Mouse (Mus musculus) heart, postnatal 4 days (tissue): ENCODE results near the gene Ajm1. TPM values are rescaled to one million over a fixed set of nuclear protein-coding genes. Genes with fewer than 3 reads are reported as not detected.

Source experiments
- DNase-seq: peaks from one replicate; pipeline ENCODE4 v3.0.0; 2021
- total RNA-seq, 2 experiments: library from RNA; stranded (reverse); gene quantifications; 2 replicates each; pipeline ENCODE4 v1.2.3; 2021

Gene Ajm1
- total RNA-seq, 2 experiments from 2014 or later, result 0.14 to 0.41 TPM

DNA sequence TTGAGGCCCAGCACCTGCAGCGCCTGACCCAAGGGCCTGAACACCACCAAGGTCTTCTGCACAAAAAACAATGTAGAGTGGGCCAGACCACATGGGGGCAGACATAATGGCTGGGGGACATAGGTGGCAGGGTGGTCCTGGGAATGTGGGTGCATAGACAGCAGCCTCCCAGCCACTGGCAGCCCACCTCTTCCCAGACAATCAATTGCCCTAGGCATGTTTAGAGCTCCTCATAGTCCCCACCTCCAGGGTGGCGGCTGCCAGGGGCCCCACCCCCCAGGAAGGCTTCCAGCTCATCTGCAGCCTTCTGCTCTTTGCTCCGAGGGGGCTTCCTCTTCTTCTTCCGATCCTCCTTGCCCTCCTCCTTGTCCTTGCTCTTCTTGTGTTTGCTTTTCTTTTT, 2.0 kb upstream of the Ajm1 start:
- DNase-seq, result no peak

DNA sequence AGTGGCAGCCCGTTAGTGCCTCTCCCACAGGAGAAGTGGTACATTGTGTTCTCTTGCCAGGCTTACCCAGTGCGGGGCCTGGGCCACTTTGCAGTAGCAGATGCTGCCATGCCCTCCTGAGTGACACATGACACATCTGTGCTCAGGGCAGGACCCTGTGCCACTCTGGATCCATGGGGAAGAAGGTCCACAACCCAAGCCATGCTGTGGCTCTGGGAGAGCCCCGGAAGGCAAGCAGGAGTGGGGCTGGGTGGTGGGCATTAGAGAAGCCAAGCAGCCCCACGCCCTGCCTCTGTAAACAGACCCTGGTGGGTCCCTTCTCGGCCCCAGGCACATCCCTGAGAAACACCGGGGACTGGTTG, 1.5 kb upstream of the Ajm1 start:
- DNase-seq, result peak; percentile 14

DNA sequence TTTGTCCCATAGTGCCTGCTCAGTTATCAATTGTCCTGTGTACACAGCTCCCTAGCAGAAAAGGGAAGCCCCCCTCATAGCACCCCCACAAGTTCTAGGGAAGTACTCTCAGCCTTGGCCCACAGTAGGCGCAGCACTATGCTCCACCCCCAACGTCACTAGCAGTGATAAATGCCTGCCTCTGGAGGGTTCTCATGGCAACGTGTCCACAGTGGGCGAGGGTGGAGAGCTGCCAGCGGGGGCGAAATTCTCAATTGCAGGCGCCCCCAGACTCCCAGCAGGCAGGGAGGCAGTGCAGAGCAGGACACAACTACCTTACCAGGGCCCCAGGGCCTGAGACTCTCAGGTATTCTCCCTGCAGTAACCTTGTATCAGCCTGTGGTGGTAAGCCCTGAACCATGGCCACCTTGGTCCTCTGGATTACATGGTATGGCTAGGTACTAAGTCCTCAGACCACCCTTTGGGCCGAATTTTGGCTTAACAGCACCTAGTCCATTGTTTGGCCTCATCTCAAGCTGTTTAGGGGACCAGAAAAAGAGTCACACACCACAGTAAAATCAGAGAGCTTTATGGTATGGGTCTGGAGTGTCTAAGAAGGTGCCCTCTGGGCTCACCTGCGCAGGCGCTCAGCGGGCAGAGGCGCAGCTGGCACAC, 1.0 kb upstream of the Ajm1 start:
- DNase-seq, result peak; percentile 44

DNA sequence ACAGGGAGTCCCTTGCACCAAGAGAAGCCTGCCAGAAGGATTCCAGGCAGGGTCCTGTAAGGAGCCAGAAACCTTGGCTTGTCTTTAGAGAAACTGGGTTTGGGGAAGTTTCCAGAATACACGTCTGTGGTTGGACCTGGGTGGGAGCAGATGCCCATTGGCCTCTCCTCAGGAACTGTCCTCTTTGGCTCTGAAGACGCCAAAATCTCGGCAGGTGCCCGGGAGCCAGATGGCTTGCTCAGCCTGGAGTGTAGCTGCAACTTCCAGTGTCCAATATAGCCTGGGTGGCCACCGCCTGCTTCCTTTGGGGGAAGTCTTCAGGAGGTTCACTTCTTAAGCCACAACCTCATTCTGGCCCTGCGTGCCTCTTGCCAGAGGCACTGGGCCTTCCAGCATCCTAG, 344 bp upstream of the Ajm1 start:
- peak; percentile 19 for DNase-seq

DNA sequence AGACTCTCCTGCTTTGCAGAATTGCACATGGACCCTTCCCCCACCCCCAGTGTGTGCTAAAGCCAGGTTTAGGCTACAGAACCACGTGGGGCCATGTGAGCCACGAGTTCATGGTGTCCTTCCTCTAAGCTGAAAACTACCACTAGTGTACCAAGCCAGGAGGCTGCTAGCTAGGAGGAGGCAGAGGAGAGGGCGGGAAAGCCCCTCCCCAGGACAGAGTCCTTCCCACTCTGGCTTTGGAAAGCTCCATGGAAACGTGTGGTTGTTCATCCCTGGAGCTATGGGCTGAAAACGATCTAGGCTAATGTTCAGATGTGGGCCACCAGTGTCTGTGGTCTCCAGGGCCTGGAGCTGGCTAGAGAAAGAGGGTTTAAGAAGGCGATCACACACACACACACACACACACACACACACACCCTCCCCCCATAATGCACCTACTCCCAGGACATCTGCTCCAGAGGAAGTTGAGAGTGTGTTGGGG, 896 bp downstream of the Ajm1 start:
- no peak for DNase-seq

DNA sequence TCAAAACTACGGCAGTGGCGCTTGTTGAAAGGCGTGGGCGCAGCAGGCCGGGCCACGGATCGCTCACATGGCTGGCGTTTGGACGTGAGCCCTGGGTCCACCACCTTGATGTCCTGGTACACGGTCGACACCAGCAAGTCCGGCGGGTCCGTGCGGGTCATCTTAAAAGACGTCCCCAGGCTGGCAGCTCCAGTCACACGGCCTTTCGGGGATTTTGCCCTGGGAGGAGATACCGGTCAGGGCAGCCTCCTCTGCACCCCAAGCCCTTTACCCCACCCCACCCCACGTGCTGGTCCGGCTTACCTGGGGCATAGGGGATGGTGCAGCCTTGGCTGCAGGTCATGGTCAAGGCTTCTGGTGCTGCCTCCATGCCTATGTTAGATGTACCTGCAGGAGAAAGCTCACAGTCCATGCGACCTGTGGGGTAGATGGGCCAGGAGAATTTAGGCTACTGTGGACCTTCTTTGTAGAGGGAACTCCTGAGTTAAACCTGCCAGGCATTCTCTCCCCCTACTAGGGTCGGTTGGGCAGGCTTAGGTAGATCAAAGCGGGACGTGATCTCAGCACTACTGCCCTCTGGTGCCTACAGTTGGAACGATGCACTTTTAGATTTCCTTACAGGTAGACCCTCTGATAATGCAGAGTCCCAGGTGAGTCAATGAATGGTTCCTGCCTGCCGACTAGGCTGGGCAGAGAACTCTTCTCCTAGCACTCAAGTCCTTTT, 1.7 kb downstream of the Ajm1 start:
- peak; percentile 48 for DNase-seq

DNA sequence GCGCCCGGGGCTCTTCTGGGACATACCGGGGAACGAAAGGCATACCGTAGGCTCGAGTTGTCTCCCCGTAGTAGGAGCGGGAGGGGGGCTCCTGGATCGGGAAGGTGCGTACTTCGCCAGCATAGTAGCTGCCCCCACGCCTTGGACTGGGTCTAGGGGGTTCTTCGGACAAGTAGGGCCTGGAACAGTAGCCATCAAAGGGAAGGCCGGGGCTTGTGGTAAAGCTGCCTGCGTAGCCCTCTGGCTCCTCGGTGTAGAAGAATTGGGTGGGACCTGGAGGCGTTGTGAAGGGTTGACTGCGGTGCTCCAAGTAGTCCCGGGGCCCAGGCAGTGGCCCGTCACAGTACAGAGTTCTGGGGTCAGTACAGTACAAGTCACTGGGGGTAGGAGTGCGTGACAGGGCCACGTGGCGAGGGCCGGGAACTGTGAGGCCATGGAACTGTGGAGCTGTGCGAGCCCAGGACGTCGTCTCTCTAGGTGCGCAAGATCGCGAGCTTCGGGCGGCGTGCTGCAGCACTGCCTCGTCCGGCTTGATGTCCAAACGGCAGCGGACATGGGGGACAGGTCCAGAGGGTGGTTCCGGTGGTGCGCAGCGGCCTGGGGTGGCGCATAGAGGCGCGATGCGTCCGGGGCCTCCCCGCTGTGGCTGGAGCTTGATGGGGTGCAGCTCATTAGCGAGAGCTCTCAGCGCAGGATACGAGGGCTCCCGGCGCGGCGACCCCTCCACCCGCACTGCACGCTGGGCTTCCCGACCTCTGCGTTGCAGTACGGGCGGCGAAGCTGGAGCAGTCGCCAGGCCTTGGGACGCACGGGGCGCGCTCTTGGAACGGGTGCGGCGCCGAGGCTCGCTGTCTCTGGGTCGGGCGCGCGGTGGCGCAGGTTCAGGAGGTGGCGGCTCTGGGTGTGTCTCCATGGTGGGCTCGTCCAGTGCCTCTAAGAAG, 2.5 kb downstream of the Ajm1 start:
- peak; percentile 17 for DNase-seq

DNA sequence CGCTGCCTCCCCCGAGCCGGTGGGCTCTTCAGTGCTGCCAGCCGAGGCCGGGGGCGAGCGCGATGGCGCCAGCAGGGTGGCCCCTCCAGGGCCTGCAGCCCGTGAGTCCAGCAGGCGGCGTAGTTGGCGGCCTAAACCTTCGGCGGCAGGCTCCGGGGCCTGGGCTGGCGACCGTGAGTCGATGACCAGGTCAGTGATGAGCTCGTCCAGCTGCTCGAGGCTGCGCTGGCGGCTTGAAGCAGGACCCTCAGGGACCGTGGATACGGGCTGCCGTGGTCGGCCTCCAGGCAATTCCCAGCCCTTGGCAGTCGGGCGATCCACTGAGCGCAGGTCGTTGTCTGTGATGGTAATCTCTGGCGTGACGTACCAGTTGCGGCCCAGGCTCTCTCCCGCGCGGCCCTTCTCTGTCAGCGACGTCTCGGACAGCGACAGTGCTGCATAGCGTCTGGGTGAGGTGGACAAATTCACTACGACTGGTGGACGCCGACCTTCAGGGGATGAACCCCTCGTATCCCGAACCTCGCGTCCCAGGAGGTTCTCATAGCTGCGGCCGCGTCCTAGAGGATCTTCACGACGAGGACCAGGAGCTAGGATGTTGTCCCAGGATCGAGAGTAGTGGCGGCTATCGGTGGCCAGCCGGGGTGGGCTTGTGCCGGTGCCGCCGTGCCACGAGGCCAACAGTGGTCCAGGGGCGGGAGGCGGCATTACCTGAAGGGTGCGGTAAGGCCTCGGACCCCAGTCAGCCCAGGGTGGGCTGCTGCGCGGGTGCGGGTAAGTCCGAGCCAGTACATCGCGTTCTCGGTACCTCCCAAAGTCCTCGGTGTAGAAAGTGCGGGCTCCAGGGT, 3.4 kb downstream of the Ajm1 start:
- peak; percentile 42 for DNase-seq

DNA sequence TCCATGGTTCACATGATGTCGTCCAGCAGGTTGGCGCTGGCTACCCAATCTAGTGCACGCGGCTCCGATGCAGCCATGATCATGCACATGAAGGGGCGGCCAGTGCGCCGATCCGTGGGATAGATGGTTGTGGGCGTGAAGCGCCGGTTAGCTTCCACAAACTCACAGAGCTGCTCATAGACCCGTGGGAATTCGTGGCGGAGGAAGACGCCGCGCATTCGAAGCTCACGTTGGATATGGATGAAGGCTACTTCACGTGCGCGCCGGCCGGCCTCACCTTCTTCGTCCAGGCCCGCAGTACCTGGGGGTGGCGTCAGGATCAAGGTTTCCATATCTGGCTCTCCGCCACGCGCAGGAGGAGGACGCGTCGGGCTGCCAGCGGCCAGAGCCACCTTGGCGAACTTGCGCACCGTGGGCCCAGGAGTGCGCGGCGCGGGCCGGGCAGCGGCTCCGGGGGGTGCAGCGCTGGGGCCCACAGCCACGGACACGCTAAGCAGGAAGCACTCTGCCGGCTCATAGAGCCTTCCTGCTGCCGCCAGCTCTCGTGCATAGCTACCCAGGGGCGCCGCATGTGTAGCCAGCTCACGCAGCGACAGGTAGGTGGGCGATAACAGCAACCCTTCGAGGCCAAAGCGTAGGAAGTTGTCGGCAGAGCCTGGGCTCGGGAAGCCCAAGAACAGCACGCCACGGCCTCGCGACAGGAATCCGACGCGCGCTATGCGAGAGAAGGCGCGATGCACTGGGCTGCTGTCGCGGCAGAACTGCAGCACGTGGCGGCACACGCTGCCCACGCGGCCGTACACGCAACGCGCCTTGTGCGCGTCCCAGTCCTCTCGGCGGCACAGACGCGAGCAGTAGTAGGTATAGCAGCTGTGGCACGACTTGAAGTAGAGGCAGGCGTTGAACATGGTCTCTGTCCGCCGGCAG, 4.3 kb downstream of the Ajm1 start:
- DNase-seq, result no peak

DNA sequence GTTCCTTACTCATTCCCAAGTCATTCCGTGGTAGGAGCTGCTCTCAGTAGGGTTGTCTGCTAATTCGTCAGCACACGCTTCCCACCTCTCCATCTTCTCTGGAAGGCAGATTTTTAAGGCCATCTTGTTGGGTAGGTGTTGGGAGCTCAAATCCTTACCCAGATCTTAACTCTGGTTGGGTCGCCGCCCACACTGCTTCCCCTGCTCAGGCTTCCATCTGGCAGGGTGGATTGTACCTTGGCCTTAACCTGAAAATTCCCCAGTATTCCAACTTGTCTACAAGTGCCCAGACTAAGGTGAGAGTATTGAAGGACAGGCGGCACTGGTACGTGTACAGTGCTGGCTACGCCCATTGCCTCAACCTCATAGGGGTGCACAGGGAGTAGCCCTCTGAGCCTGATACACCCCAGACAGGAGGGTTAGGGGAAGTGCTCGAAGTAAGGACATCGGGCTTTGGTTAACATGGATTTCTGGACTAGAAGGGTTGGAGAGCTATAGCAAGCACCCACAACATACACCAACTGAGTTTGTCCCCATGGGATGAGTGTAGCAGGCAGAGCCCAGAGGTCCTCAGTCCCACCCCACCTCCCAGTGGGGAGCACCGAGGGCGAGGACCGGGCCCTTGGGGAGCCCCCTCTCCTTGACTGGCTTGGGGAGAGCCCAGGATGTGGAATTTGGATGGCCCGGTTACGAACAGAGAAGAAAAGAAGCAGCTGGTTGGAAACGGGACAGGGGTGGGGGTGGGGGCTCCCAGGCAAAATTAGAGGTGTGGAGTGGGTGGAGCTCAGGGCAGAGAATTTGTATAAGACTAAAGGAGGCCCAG, 5.3 kb downstream of the Ajm1 start:
- DNase-seq, result no peak

DNA sequence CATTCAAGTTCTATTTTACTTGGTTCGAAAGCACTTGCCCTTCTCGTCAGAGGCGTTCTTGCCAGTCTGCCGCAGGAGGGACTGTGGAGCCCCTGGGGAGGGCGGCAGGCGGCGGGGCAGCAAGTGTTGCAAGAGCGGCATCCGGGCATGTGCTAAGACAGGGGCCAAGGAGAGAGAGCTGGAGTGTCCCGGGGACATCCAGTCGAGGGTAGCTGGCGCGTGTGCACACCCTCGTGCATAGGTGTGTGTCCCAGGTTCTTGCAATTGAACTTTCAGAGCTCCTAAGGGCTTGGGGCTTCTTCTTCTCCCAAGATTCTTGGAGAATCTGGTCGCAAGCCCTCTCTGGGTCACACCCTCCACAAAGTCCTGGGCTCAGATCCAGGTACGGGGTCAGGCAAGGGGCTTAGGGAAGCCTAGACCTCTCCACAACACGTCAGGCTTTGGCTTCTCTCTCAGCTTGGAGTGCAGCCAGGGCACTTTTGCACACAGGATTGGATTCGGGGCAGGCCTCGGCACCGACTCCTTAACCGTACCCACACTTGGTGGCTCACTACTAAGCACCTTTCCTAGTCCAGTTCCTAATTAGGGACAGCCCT, 6.0 kb downstream of the Ajm1 start:
- peak; percentile 61 for DNase-seq

DNA sequence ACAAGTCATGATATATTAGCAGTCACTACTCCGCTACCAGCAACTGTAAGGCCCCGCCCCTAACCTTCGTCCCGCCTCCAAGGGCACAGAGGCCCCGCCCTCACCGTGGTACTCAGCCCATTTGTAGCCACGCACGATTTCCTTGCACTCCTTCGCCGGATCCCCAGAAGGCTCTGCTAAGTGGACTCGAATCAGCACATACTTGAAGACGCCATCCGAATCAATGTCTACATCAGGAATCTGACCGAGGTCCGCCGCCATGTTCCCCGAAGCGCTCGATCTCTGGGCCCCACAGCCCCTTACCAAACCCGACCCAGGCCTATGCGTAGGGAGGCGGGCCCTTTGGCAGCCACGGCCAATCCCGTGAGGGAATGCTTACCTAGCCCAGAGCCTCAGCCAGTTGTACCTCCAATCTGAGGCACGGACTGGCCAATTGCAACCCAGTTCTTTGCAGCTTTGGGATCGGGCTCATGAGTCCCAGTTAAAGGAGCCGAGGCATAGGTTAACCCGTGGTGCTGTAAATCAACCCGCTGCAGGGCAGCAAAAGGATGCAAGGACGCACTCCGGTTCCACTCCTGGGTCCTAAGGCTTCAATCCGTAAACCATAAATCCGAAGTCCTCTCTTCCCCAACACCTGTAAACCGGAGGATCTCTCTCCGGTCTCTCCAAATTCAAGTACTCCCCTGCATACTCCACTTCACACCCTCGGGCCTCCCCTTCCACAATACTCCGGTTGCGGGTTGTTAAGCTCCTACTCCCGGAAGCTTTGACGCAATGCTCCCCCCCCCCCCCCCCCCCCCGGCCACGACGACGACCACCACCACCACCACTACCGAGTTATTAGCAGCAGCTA, 6.8 kb downstream of the Ajm1 start, which contains the start of the genes Mamdc4 and Phpt1:
Gene Mamdc4, minus strand, starts transcription at position 267 of the 853 bp plus-strand sequence.
Gene Phpt1, minus strand, starts transcription at position 646 of the 853 bp plus-strand sequence.
- DNase-seq, result peak; percentile 96

DNA sequence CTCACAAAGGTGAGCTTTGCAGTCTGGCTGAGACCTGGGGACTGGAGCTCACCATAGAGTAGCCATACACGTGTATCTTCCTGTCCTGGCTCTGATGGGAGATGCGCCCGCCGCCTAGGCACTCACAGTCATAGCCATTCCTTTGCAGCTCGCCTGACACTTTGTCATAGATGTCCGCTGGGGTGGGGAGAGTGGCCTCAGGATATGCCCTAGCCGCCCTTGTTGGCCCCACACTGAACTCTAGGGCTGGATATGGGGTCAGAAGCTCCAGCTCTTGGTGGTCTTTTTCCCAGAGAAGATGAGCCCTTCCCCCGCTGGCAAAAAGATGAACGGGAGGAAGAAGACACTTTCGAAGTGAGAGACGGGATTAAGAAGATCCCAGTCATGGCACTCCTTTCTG, 7.4 kb downstream of the Ajm1 start:
- no peak for DNase-seq

DNA sequence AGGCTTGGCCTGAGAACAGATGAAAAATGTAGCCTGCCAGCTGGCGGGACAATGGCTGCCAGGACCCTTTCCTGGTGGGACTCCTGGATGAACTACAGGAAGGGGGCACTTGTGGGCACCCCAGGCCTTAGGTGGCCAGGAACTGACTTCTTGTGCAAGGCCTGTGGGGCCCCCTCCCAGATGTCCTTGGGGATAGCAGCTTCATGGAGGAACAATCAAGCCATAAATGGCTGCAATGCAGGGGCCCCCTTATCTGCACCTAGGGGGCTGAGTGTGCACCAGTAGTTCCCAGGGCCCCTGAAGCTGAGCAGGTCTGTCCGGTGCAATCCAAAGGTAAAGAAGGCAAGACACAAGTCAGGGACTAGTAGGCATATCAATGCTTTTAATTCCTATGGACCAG, 8.5 kb downstream of the Ajm1 start:
- DNase-seq, result no peak

DNA sequence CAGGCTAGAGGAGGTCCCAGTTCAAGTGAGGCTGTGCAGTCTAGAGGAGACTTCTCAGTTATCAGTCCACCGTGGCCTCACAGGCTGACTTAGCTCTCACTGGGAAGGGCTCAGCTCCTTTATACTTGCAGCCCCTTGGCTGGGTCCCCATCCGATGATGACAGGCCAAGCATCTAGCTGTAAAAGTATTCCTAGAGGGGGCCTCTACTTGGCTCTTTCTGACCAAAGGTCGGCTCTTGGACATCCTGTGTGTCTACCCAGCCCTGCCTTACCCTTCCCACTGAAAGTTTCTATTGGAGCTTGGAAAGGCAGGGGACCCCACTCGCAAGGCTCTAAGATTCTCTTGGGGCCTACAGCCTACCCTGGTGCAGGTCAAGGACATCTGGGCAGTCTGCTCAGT, 10.3 kb downstream of the Ajm1 start:
- DNase-seq, result peak; percentile 13

DNA sequence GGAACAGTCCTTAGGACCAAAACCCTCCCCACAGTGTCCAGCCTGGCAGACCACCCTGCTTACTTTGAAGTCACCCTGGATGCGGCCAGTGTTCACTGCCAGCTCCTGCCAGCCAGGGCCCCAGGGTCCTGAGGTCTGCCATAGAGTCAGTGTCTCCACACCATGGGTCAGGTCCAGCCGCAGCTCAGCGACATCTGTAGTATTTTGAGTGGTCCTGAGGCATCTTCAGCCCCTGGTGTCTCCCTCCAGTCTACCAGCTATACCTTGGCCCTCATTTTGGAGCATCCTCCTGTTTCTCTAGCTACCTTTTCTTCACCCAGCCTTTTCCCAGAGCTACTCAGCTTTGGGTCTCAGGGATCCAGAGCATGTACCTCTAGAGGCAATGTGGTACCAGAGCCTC, 12.2 kb downstream of the Ajm1 start:
- DNase-seq, result no peak

DNA sequence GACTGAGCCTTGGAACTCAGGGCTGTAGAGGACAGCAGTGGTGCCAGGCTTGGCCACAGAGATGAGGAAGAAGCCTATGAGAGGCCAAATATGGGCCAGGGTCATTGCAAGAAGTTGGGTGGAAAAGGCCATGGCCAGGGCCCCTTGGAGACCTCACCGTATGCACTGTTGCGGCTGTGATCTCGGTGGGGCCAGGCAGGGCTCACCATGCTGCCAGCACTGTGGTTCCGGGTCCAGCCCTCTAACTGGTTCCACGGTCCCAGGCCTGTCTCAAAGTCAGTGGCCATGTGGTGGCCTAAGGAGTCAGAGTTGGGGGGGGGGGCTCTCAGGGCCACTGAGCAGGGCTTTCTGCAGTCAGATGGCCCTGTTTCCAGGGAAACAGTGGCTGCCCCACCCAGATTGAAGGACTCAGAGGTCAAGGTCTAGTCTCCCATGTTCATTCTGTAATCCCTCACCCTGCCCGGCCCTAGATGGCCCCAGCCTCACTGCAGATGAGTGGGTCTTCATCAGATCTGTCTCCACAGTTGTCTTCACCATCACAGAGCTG, 13.0 kb downstream of the Ajm1 start:
- no peak for DNase-seq

DNA sequence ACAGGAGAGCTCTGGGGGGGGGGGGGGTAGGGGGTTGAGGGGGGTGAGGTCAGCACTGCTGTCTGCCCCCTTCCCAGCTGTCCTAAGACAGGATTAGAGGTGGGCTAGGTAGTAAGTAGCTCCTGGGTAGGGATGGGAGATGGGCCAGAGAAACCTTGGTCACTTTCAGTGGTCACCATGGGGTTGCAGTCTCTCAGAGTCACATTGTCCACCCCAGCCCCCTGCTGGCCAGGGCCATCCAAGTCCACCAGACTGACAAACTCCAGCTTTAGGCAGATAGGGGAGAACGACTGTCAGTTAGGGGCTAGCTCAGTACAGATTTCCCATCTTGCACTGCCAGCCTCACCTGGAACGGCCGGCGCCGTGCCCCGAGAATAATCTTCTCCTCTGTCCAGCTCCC, 15.0 kb downstream of the Ajm1 start:
- DNase-seq, result peak; percentile 22
